Mouse (Mus musculus): ENCODE measurements at regions not wholly inside any gene's neighbourhood (a gene's known extent, or its start where the extent isn't known, plus 50 kb on each side); places are given as distances from the start of the nearest gene placed in this dataset.

DNA sequence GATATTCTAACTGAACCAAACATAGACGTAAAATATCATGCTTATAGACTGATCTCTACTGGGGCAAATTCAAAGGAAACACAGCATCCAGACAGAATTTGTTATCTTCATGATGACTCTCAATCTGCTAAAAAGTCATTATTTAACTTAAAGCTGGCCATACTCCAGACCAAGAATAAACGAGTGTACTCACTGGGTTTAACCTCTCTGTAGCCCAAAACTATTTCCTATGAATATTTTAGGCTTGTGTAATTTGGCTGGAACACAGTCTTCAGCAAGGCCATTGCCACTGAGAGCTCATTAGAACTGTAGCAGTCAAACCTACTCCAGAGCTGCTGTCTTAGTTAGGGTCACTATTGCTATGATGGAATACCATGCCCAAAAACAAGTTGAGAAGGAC, 238.8 kb downstream of the Gm19410 start:
- Histone ChIP-seq H3K4me1 (no peaks in the 10 kb centered on the region), H3K9ac (no peak overlapping the region), H3K27me3 (no peaks in the 10 kb centered on the region), H3K36me3 (no peaks in the 10 kb centered on the region), H3K27ac (no peak overlapping the region), H3K4me3 (no peak overlapping the region), H3K4me2 (replicated peaks) (no peak overlapping the region), H3K9me3 (peaks cover 6% of the 10 kb centered on the region; the same call in 1 of the 2 replicates)
- ATAC-seq (ENCODE audit: insufficient number of reproducible peaks, insufficient read depth, low FRiP score, low TSS enrichment) = no peak
- 89% methylated on average over 2 of the region's 2 CpGs for WGBS

DNA sequence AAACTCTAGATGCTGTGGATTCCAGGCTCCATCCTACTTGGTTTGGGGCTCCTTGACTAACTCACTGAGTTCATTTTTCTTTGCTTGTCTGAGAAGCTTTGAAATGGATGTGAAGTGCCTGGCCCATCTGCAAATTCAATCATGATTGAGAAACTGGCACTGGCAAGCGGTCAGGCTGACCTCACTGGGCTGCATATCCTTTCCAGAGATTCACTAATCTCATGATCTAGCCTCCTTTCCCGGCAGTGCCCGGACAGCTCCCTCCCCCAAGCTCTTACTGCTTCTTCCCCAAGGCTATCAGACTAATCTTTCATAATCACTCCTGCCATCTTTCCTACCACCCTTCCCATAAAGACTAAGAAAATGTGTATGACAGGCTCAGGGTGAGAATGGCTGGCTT, 239.9 kb downstream of the Gm19410 start:
- no peaks in the 10 kb centered on the region for H3K27me3 ChIP-seq
- WGBS = 63% methylated on average over 3 of the region's 3 CpGs
- no peaks in the 10 kb centered on the region for H3K36me3 ChIP-seq
- no peak overlapping the region for H3K27ac ChIP-seq
- ATAC-seq (ENCODE audit: insufficient number of reproducible peaks, insufficient read depth, low FRiP score, low TSS enrichment) = no peak
- H3K4me3 ChIP-seq = no peak overlapping the region
- H3K4me1 ChIP-seq = no peaks in the 10 kb centered on the region
- H3K9me3 ChIP-seq = peaks cover 6% of the 10 kb centered on the region; the same call in 1 of the 2 replicates
- no peak overlapping the region for H3K9ac ChIP-seq
- H3K4me2 ChIP-seq (replicated peaks) = no peak overlapping the region

DNA sequence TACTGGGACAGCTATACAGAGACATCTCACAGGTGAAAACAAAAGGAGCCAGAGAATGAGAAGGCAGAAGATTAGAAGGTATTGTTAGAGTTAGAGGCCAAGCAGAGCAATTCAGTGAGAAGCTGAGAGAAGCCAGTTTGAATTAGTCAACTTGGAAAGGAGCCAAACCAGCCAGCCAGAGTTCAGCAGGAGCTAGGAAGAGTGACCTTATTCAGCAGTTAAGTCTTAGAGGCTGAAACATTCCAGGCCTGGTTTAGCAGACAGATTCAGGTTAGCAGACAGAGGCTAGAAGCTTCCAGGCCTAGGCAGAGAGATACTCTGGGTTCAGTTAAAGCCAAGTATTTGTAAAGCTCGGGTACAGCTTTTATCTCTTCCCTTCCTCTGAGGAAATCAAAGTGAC, 242.1 kb downstream of the Gm19410 start:
- Histone ChIP-seq H3K4me1 (no peaks in the 10 kb centered on the region), H3K4me3 (no peak overlapping the region), H3K36me3 (no peaks in the 10 kb centered on the region), H3K9ac (no peak overlapping the region), H3K27me3 (no peaks in the 10 kb centered on the region), H3K27ac (no peak overlapping the region), H3K9me3 (peaks cover 6% of the 10 kb centered on the region; the same call in 1 of the 2 replicates), H3K4me2 (replicated peaks) (no peak overlapping the region)
- no peak for ATAC-seq (ENCODE audit: insufficient number of reproducible peaks, insufficient read depth, low FRiP score, low TSS enrichment)
- 70% methylated on average over 1 of the region's 1 CpGs for WGBS

DNA sequence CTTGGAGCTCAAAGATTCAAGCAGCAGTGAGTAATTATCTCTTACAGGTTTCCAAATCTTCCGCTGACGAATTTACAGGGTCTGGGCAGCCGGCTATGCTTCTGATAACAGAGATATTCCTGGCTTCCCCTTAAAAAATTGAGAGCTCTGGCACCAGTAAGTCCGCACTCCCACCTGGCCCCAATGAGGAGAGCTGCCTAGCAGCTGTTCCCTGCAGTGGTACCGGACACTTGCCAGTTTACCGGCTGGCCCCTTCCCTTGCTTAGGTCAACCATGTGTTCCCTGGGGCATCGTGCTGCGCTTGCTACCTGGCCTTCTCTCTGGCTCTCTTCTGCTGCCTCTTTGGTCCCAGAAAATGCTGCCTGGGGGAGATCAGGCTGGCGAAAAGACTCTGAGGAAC, 244.0 kb downstream of the Gm19410 start:
- Histone ChIP-seq H3K4me3 (no peak overlapping the region), H3K27me3 (no peaks in the 10 kb centered on the region), H3K9ac (no peak overlapping the region), H3K27ac (no peak overlapping the region), H3K4me2 (replicated peaks) (no peak overlapping the region), H3K36me3 (no peaks in the 10 kb centered on the region), H3K9me3 (peaks cover 6% of the 10 kb centered on the region; the same call in 1 of the 2 replicates), H3K4me1 (no peaks in the 10 kb centered on the region)
- 56% methylated on average over 9 of the region's 9 CpGs for WGBS
- no peak for ATAC-seq (ENCODE audit: insufficient number of reproducible peaks, insufficient read depth, low FRiP score, low TSS enrichment)

DNA sequence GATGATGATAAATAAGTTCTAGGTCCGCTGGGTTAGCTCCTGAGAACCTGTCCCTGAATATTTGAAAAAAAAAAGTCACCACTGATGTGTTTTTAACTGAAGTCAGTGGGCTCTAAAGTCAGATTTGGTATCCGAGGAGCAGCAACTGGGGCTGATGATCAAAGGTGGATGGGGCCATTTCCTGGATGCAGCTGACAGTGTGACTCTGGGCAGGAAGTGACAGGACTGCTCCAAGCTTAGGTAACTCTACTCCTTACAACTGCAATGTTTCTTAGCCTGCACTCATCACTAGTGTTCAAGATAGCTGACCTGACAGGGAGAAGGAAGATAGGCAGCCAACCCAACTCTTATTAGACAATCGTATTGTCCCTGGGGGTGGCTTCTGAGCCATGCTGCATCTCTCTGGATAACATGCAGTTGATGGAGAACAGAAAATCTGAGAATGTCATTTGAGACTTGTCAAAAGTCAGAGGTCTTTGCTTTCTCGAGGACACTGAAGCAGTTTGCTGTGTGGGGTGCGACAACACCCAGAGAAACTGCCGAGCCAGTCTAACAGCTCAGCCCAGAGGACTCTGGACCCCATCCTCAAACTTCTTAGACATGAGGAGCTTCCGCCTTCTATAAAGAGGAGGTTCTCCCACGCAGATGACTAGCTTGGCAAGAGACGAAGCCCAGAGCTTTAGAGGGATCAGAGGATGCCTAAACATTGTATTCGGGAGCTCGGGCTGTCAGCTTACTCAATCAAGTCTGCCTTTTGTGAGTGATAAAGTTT, 245.0 kb downstream of the Gm19410 start:
- 68% methylated on average over 11 of the region's 11 CpGs for WGBS
- H3K4me3 ChIP-seq = no peak overlapping the region
- peaks cover 6% of the 10 kb centered on the region; the same call in 1 of the 2 replicates for H3K9me3 ChIP-seq
- ATAC-seq (ENCODE audit: insufficient number of reproducible peaks, insufficient read depth, low FRiP score, low TSS enrichment) = no peak
- no peaks in the 10 kb centered on the region for H3K27me3 ChIP-seq
- no peaks in the 10 kb centered on the region for H3K4me1 ChIP-seq
- no peak overlapping the region for H3K27ac ChIP-seq
- no peaks in the 10 kb centered on the region for H3K36me3 ChIP-seq
- H3K9ac ChIP-seq = no peak overlapping the region
- H3K4me2 ChIP-seq (replicated peaks) = no peak overlapping the region

DNA sequence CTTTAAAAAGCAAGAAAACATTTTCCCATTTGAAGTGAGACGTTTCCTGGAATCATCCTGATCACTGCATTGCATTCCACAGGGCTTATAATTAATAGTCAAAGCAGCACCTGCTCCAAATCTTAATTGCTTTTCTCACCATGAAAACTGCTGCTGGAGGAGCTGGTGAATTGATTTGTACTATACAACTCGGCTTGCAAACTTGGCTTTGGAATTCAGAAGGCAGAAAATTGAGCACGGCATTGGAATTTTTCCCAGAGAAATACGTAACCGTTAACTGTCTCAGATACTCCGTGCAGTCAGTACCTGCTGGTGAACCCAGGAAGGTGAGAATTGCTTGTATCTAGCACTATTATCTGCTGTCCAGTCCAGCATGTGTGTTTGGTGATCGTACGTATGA, 249.3 kb downstream of the Gm19410 start:
- Histone ChIP-seq H3K9ac (no peak overlapping the region), H3K27ac (no peak overlapping the region), H3K4me3 (no peak overlapping the region), H3K4me1 (no peaks in the 10 kb centered on the region), H3K36me3 (no peaks in the 10 kb centered on the region), H3K4me2 (replicated peaks) (no peak overlapping the region), H3K27me3 (no peaks in the 10 kb centered on the region), H3K9me3 (no peaks in the 10 kb centered on the region)
- no peak for ATAC-seq (ENCODE audit: insufficient number of reproducible peaks, insufficient read depth, low FRiP score, low TSS enrichment)
- 65% methylated on average over 8 of the region's 8 CpGs for WGBS

DNA sequence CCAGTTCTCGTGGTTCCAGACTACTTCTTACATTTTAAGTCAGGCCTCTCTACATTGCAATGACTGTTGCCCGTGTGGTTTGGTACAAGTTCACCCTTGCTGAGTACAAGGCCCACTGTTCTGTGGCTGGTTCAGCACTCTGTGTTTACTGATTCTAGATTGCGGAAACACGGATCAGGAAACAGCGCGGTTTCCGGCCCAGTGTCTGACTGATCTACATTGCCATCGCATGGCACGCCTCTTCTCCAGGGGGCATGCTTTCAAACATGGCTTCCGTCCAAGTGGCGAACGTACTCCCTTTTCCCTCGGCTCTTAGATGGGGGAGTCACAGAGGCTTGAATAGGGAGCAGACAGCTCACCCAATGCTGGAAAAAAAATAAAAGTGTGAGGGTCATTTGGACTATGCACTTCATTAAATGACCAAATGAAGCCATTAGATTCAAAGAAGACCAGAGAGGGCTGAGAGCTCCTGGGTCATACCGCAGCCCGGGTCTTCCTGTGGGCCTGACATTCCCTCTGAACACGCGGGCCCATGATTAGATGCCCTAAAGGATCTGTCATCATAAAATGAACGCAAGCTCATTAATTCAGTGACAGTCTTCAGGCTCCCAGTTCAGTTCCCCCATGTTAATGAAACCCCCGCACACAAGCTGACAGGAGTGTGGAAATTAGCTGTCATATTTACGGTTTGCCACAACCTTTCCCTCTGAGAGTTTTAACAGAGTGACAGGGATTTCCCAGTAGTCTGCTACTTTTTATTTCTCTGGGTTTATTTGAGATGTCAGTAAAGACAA, 250.9 kb downstream of the Gm19410 start:
- H3K4me1 ChIP-seq = no peaks in the 10 kb centered on the region
- H3K4me3 ChIP-seq = no peak overlapping the region
- H3K27ac ChIP-seq = no peak overlapping the region
- 0 out of 2 replicates have a peak, but pooled peaks have one; percentile 15 for ATAC-seq (ENCODE audit: insufficient number of reproducible peaks, insufficient read depth, low FRiP score, low TSS enrichment)
- no peaks in the 10 kb centered on the region for H3K9me3 ChIP-seq
- H3K4me2 ChIP-seq (replicated peaks) = no peak overlapping the region
- no peak overlapping the region for H3K9ac ChIP-seq
- no peaks in the 10 kb centered on the region for H3K27me3 ChIP-seq
- no peaks in the 10 kb centered on the region for H3K36me3 ChIP-seq
- WGBS = 85% methylated on average over 20 of the region's 20 CpGs

DNA sequence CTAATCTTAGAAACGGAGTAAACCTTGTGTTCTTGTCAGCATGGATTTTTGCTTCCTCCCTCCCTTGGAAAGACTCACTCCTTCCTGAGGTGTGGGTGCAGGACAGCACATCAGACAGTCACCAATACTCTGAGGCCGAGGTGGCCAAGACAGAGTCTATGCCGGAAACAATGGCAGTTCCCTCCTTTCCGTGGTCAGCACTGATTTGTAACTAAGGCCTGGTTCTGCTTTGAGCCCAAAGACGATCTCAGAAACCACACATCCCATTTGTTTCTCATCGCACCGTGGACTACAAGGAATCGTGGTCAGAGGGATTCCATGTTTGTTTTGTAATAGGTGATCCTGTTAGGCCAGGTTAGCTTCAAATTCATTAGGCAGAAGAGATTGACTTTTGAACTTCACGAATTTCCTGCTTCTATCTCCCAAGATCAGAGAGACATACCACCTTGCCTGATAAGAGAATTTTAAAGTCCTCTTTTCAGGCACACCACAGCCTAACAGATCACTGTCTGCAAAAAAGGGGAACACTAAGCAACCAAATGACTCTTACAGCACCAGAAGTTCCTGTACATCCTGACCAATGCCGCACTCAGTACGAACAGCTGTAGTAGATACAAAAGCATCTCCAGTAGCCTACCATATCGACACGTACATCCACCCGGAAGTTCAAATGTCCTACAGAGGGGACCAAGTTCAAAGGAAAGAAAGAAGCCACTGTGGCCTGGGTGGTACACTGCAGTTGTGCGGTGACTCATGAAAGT, 253.6 kb downstream of the Gm19410 start:
- Histone ChIP-seq H3K9me3 (no peaks in the 10 kb centered on the region), H3K36me3 (no peaks in the 10 kb centered on the region), H3K27me3 (no peaks in the 10 kb centered on the region), H3K4me3 (no peak overlapping the region), H3K4me2 (replicated peaks) (no peak overlapping the region), H3K4me1 (no peaks in the 10 kb centered on the region), H3K27ac (no peak overlapping the region), H3K9ac (no peak overlapping the region)
- WGBS = 85% methylated on average over 15 of the region's 15 CpGs
- ATAC-seq (ENCODE audit: insufficient number of reproducible peaks, insufficient read depth, low FRiP score, low TSS enrichment) = no peak

DNA sequence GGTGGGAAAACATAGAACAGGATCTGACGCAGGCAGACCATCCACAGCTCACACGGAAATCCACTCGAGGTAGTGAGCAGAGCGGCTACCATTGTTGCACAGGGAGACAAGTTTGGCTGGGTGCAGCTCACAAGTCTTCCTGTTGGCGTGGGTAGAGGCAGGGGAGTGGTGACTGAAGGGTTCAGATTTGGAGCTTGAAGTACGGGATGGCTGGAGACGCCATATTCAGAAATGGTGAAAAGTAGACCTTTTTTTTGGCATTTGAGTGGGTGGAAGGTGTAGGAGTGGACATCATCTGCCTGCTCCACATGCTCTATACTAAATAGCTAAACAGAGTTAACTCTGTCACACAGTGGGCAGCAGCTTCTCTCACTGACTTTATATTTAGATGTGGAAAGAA, 254.3 kb downstream of the Gm19410 start:
- Histone ChIP-seq H3K4me2 (replicated peaks) (no peak overlapping the region), H3K27ac (no peak overlapping the region), H3K36me3 (no peaks in the 10 kb centered on the region), H3K9ac (no peak overlapping the region), H3K9me3 (no peaks in the 10 kb centered on the region), H3K4me1 (no peaks in the 10 kb centered on the region), H3K27me3 (no peaks in the 10 kb centered on the region), H3K4me3 (no peak overlapping the region)
- no peak for ATAC-seq (ENCODE audit: insufficient number of reproducible peaks, insufficient read depth, low FRiP score, low TSS enrichment)
- WGBS = 91% methylated on average over 7 of the region's 7 CpGs

DNA sequence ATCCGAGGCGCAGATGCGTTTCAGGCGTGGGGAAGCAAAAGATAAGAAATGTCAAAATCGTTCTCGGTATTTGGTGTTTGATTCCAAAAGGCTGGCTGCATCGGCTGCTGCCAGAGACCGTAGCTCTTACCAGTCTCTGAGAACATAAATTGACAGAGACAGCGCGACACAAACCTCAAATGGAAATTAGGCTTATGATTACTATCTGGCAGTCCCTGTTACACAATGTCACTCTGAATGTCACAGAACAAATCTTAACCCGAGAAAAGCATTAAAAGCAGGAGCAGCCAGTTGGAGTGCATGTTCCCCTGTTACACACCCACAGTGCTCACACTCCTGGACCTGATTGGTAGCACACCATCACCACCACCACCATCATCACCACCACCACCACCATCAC, 262.0 kb downstream of the Gm19410 start:
- Histone ChIP-seq H3K4me3 (no peak overlapping the region), H3K9ac (no peak overlapping the region), H3K27ac (no peak overlapping the region), H3K4me1 (peaks cover 4% of the 10 kb centered on the region; the same call in 1 of the 2 replicates), H3K36me3 (no peaks in the 10 kb centered on the region), H3K9me3 (no peaks in the 10 kb centered on the region), H3K4me2 (replicated peaks) (no peak overlapping the region), H3K27me3 (no peaks in the 10 kb centered on the region)
- 79% methylated on average over 11 of the region's 11 CpGs for WGBS
- no peak for ATAC-seq (ENCODE audit: insufficient number of reproducible peaks, insufficient read depth, low FRiP score, low TSS enrichment)

DNA sequence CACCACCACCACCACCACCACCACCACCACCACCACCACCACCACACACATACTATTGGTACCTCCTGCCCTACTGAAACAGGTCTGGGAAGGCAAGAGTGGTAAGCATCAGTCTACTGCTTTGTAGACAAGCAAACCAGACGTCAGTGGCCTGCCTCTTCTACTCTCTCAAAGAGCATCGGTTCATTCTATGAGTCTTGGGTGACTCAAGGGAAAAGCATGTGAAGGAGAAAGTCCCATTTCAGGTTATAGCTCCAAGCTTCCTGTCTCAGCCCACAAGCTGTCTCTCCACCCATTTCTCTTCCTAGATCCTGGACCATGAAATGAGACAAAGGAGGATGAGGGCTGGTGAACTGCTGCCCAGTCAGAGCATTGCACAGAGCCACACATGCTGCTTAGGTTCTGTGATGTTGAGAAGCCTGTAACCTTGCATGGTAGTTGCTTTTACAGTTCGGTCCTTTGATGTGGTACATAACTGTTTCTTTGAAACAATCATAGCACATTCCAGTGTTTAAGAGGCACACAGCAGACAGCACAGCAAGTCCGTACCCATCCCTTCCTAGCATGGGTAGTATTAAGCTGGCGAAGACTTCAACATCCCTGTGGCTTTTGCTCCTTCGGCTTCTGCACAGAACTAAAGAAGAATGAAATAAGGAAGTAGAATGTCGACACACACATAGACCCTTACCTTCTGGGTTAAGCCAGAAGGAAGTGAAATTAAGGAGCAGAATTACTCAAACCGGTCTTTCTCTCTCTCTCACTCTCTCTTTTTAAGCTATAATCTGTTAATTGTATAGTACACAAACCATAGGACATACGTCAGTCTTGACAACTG, 262.7 kb downstream of the Gm19410 start:
- WGBS = 79% methylated on average over 9 of the region's 9 CpGs
- Histone ChIP-seq H3K9me3 (no peaks in the 10 kb centered on the region), H3K27me3 (no peaks in the 10 kb centered on the region), H3K9ac (no peak overlapping the region), H3K27ac (no peak overlapping the region), H3K4me1 (peaks cover 4% of the 10 kb centered on the region; the same call in 1 of the 2 replicates), H3K4me2 (replicated peaks) (no peak overlapping the region), H3K4me3 (no peak overlapping the region), H3K36me3 (no peaks in the 10 kb centered on the region)
- ATAC-seq (ENCODE audit: insufficient number of reproducible peaks, insufficient read depth, low FRiP score, low TSS enrichment) = 0 out of 2 replicates have a peak, but pooled peaks have one; percentile 54

Measured in embryonic facial prominence, embryonic 12.5 days (tissue).